Mouse (Mus musculus): ENCODE results near the gene Cdk18. TPM values are rescaled to one million over a fixed set of nuclear protein-coding genes. Genes with fewer than 3 reads are reported as not detected.
A peak's percentile ranks its signal among the peaks of the same experiment; 100 is the strongest.

Cdk18 gene
- polyA plus RNA-seq, 1 experiment, result 69.3 TPM

GRCm38 (mm10) chr1:132141166-132141565, 1.7 kb upstream of the Cdk18 start:
- Histone ChIP-seq H3K4me3 (ENCODE audit: insufficient read depth, low read depth, low read length) (no peak overlapping the region), H3K27ac (ENCODE audit: insufficient read depth, low read depth, low read length) (0 out of 2 replicates have a peak overlapping the region, but pooled peaks have one; percentile 0), H3K36me3 (ENCODE audit: control insufficient read depth, insufficient read depth, low read length) (no peaks in the 10 kb centered on the region), H3K27me3 (replicated peaks; ENCODE audit: control insufficient read depth, insufficient read depth, low read length) (no peaks in the 10 kb centered on the region), H3K4me1 (ENCODE audit: control insufficient read depth, insufficient read depth, low read length) (peaks cover 20% of the 10 kb centered on the region; the same call in 1 of the 2 replicates)
- TF ChIP-seq CTCF (conservative IDR thresholded peaks at IDR 0.05; ENCODE audit: insufficient read depth, insufficient read length, low read depth, low read length) (no peak), POLR2A (IDR thresholded peaks at IDR 0.05; ENCODE audit: low read depth, low read length) (no peak)
- peak; percentile 59 for DNase-seq
- WGBS, result 64% methylated on average over 2 of the region's 2 CpGs

- TF ChIP-seq CTCF (conservative IDR thresholded peaks at IDR 0.05; ENCODE audit: insufficient read depth, insufficient read length, low read depth, low read length) (no peak), POLR2A (IDR thresholded peaks at IDR 0.05; ENCODE audit: low read depth, low read length) (no peak)
- 0 out of 2 replicates have a peak overlapping the region, but pooled peaks have one; percentile 0 for H3K27ac ChIP-seq (ENCODE audit: insufficient read depth, low read depth, low read length)
- 60% methylated on average over 4 of the region's 4 CpGs for WGBS
These were observed 1.1 kb upstream of the Cdk18 start for GRCm38 (mm10) chr1:132140574-132140973.

GRCm38 (mm10) chr1:132140171-132140570, 687 bp upstream of the Cdk18 start:
- DNase-seq, result peak; percentile 61
- Histone ChIP-seq H3K4me3 (ENCODE audit: insufficient read depth, low read depth, low read length) (no peak overlapping the region), H3K36me3 (ENCODE audit: control insufficient read depth, insufficient read depth, low read length) (no peaks in the 10 kb centered on the region), H3K4me1 (ENCODE audit: control insufficient read depth, insufficient read depth, low read length) (peaks cover 20% of the 10 kb centered on the region; the same call in 1 of the 2 replicates), H3K27ac (ENCODE audit: insufficient read depth, low read depth, low read length) (0 out of 2 replicates have a peak overlapping the region, but pooled peaks have one; percentile 54), H3K27me3 (replicated peaks; ENCODE audit: control insufficient read depth, insufficient read depth, low read length) (no peaks in the 10 kb centered on the region)
- TF ChIP-seq CTCF (conservative IDR thresholded peaks at IDR 0.05; ENCODE audit: insufficient read depth, insufficient read length, low read depth, low read length), result peak; percentile 54
- no peak for TF ChIP-seq POLR2A (IDR thresholded peaks at IDR 0.05; ENCODE audit: low read depth, low read length)
- 63% methylated on average over 10 of the region's 10 CpGs for WGBS

More at GRCm38 (mm10) chr1:132140574-132140973, 1.1 kb upstream of the Cdk18 start:
- peaks cover 20% of the 10 kb centered on the region; the same call in 1 of the 2 replicates for H3K4me1 ChIP-seq (ENCODE audit: control insufficient read depth, insufficient read depth, low read length)
- no peak for DNase-seq
- no peak overlapping the region for H3K4me3 ChIP-seq (ENCODE audit: insufficient read depth, low read depth, low read length)
- no peaks in the 10 kb centered on the region for H3K27me3 ChIP-seq (replicated peaks; ENCODE audit: control insufficient read depth, insufficient read depth, low read length)
- no peaks in the 10 kb centered on the region for H3K36me3 ChIP-seq (ENCODE audit: control insufficient read depth, insufficient read depth, low read length)

GRCm38 (mm10) chr1:132138576-132139415, 688 bp downstream of the Cdk18 start:
- Histone ChIP-seq H3K4me3 (ENCODE audit: insufficient read depth, low read depth, low read length) (peak overlapping the region; percentile 67), H3K27me3 (replicated peaks; ENCODE audit: control insufficient read depth, insufficient read depth, low read length) (no peaks in the 10 kb centered on the region), H3K36me3 (ENCODE audit: control insufficient read depth, insufficient read depth, low read length) (no peaks in the 10 kb centered on the region), H3K27ac (ENCODE audit: insufficient read depth, low read depth, low read length) (peak overlapping the region; percentile 72), H3K4me1 (ENCODE audit: control insufficient read depth, insufficient read depth, low read length) (peaks cover 22% of the 10 kb centered on the region; the same call in 1 of the 2 replicates)
- no peak for DNase-seq
- TF ChIP-seq CTCF (conservative IDR thresholded peaks at IDR 0.05; ENCODE audit: insufficient read depth, insufficient read length, low read depth, low read length), result no peak
- TF ChIP-seq POLR2A (IDR thresholded peaks at IDR 0.05; ENCODE audit: low read depth, low read length), result no peak
- 7% methylated on average over 35 of the region's 35 CpGs for WGBS

GRCm38 (mm10) chr1:132137935-132138575, 1.4 kb downstream of the Cdk18 start:
- peak overlapping the region; percentile 54; the same call in 1 of the 2 replicates for H3K27ac ChIP-seq (ENCODE audit: insufficient read depth, low read depth, low read length)
- H3K27me3 ChIP-seq (replicated peaks; ENCODE audit: control insufficient read depth, insufficient read depth, low read length), result no peaks in the 10 kb centered on the region
- peaks cover 29% of the 10 kb centered on the region; the same call in 1 of the 2 replicates for H3K4me1 ChIP-seq (ENCODE audit: control insufficient read depth, insufficient read depth, low read length)
- TF ChIP-seq CTCF (conservative IDR thresholded peaks at IDR 0.05; ENCODE audit: insufficient read depth, insufficient read length, low read depth, low read length) (no peak), POLR2A (IDR thresholded peaks at IDR 0.05; ENCODE audit: low read depth, low read length) (no peak)
- peak overlapping the region; percentile 67 for H3K4me3 ChIP-seq (ENCODE audit: insufficient read depth, low read depth, low read length)
- no peaks in the 10 kb centered on the region for H3K36me3 ChIP-seq (ENCODE audit: control insufficient read depth, insufficient read depth, low read length)
- DNase-seq, result no peak
- WGBS, result 45% methylated on average over 9 of the region's 9 CpGs

- peak; percentile 71 for DNase-seq
- Histone ChIP-seq H3K27me3 (replicated peaks; ENCODE audit: control insufficient read depth, insufficient read depth, low read length) (no peaks in the 10 kb centered on the region), H3K36me3 (ENCODE audit: control insufficient read depth, insufficient read depth, low read length) (no peaks in the 10 kb centered on the region), H3K4me1 (ENCODE audit: control insufficient read depth, insufficient read depth, low read length) (peaks cover 29% of the 10 kb centered on the region; the same call in 1 of the 2 replicates), H3K27ac (ENCODE audit: insufficient read depth, low read depth, low read length) (no peak overlapping the region), H3K4me3 (ENCODE audit: insufficient read depth, low read depth, low read length) (peak overlapping the region; percentile 5; the same call in 1 of the 2 replicates)
- 61% methylated on average over 3 of the region's 3 CpGs for WGBS
- TF ChIP-seq CTCF (conservative IDR thresholded peaks at IDR 0.05; ENCODE audit: insufficient read depth, insufficient read length, low read depth, low read length) (no peak), POLR2A (IDR thresholded peaks at IDR 0.05; ENCODE audit: low read depth, low read length) (no peak)
These were observed 2.6 kb downstream of the Cdk18 start for GRCm38 (mm10) chr1:132136847-132137246.

Measured in kidney, adult 2 months (tissue).